Mouse (Mus musculus): ENCODE results near the gene Fscn2. TPM values are rescaled to one million over a fixed set of nuclear protein-coding genes. Genes with fewer than 3 reads are reported as not detected.
A peak's percentile ranks its signal among the peaks of the same experiment; 100 is the strongest.

Gene Fscn2
- polyA plus RNA-seq, 1 experiment from 2014 or later: 1.1 TPM

DNA sequence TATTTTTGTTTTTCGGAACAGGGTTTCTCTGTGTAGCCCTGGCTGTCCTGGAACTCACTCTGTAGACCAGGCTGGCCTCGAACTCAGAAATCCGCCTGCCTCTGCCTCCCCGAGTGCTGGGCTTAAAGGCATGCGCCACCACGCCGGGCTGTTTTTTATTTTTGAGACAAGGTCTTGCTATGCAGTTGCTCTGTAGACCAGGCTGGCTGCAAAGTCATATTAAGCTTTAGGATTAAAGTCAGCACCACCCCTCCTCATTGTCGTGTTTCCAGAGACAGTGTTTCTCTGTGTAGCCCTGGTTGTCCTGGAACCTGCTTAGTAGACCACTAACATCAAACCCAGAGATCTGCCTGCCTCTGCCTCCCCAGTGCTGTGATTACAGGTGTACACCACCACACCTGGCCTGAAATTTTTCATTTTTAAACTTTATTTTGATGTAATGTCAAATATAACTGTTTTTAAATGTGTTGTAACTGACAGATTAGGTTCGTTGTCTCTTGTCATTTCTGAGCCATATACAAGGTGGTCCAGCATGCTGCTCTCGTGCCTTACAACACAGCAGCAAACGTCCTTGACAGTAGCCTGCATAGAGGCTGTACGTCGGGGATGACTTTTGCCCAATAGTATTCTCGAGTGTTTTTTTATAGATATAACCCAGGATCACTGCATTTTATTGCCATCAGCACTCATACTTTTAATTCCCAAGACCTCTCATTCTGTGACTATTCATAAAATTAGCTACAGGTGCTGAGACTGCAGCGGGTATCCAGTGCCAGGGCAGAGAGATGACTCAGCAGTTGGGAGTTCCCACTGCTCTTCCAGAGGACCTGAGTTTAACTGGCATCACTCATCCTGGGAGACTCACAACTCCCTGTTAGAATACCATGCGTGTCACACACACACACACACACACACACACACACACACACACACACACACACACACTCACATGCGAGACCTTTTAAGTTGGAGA is 6.7 kb upstream of the Fscn2 start:
- Histone ChIP-seq H3K4me3 (no peak overlapping the region), H3K27me3 (replicated peaks) (0 out of 2 replicates have a peak, but pooled peaks cover 3% of the 10 kb centered on the region), H3K9ac (no peak overlapping the region), H3K4me1 (peaks cover 57% of the 10 kb centered on the region), H3K9me3 (no peaks in the 10 kb centered on the region), H3K4me2 (replicated peaks) (no peak overlapping the region), H3K27ac (no peak overlapping the region), H3K36me3 (no peaks in the 10 kb centered on the region)
- 90% methylated on average over 17 of the region's 17 CpGs for whole genome bisulfite sequencing
- ATAC-seq (ENCODE audit: low FRiP score, low read depth): no peak

DNA sequence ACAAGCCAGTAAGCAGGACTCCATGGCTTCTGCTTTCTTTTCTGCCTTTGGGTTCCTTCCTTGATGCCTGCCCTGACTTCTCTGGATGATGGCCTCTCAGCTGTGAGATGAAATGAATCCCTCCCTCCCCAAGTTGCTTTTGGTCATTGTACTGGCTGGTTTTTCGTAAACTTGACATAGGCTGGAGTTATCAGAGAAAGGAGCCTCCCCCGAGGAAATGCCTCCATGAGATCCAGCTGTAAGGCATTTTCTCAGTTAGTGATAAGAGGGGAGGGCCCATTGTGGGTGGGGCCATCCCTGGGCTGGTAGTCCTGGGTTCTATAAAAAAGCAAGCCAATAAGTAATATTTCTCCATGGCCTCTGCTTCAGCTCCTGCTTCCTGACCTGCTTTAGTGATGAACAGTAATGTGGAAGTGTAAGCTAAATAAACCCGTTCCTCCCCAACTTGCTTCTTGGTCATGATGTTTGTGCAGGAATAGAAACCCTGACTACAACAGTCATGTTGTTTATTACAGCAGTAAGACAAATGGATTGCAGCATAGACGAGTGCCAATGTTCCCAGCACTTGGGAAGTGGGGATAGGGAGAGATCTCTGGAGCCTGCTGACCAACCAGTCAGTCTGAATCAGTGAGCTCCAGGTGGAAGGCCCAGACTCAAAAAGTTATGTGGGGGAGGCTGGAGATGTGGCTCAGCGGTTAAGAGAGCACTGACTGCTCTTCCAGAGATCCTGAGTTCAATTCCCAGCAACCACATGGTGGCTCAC is 5.9 kb upstream of the Fscn2 start:
- Histone ChIP-seq H3K27me3 (replicated peaks) (0 out of 2 replicates have a peak, but pooled peaks cover 3% of the 10 kb centered on the region), H3K9me3 (no peaks in the 10 kb centered on the region), H3K27ac (no peak overlapping the region), H3K4me3 (no peak overlapping the region), H3K36me3 (no peaks in the 10 kb centered on the region), H3K4me1 (peaks cover 58% of the 10 kb centered on the region), H3K9ac (no peak overlapping the region), H3K4me2 (replicated peaks) (no peak overlapping the region)
- ATAC-seq (ENCODE audit: low FRiP score, low read depth): no peak
- WGBS: 80% methylated on average over 5 of the region's 5 CpGs

DNA sequence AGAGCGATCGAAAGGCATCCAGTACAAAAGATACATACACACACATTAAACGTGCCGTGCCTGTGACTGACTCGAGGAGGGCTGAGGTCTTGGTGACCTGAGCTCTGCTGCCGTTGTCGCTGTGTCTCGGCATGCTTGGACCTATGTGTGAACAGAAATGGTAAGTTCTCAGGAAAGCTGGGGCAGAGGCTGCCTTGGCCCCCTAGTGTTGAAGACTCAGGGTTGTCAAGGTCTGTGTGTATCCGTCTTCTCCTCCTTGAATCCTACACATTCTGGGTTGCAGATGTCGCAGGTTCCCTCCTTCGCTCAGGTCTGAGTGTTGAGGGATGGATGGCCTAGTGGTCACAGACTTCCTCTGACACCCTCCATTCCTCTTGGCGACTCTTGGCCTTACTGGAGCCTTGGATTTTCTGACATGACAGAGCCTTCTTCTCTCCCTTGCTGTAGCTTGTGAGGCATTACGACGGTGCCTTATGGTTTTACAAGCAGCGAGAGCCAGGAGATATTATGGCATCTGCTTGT is 5.0 kb upstream of the Fscn2 start:
- no peak overlapping the region for H3K4me2 ChIP-seq (replicated peaks)
- H3K27ac ChIP-seq: no peak overlapping the region
- no peak overlapping the region for H3K4me3 ChIP-seq
- no peaks in the 10 kb centered on the region for H3K9me3 ChIP-seq
- WGBS: 86% methylated on average over 15 of the region's 15 CpGs
- no peak overlapping the region for H3K9ac ChIP-seq
- H3K36me3 ChIP-seq: no peaks in the 10 kb centered on the region
- peaks cover 49% of the 10 kb centered on the region for H3K4me1 ChIP-seq
- ATAC-seq (ENCODE audit: low FRiP score, low read depth): no peak
- H3K27me3 ChIP-seq (replicated peaks): 0 out of 2 replicates have a peak, but pooled peaks cover 3% of the 10 kb centered on the region

GRCm38 (mm10) chr11:120356900-120357299 is 4.4 kb upstream of the Fscn2 start:
- Histone ChIP-seq H3K9me3 (no peaks in the 10 kb centered on the region), H3K4me3 (no peak overlapping the region), H3K27ac (no peak overlapping the region), H3K36me3 (no peaks in the 10 kb centered on the region), H3K4me1 (peaks cover 44% of the 10 kb centered on the region), H3K4me2 (replicated peaks) (no peak overlapping the region), H3K27me3 (replicated peaks) (0 out of 2 replicates have a peak, but pooled peaks cover 3% of the 10 kb centered on the region), H3K9ac (no peak overlapping the region)
- 98% methylated on average over 4 of the region's 4 CpGs for WGBS
- no peak for ATAC-seq (ENCODE audit: low FRiP score, low read depth)

DNA sequence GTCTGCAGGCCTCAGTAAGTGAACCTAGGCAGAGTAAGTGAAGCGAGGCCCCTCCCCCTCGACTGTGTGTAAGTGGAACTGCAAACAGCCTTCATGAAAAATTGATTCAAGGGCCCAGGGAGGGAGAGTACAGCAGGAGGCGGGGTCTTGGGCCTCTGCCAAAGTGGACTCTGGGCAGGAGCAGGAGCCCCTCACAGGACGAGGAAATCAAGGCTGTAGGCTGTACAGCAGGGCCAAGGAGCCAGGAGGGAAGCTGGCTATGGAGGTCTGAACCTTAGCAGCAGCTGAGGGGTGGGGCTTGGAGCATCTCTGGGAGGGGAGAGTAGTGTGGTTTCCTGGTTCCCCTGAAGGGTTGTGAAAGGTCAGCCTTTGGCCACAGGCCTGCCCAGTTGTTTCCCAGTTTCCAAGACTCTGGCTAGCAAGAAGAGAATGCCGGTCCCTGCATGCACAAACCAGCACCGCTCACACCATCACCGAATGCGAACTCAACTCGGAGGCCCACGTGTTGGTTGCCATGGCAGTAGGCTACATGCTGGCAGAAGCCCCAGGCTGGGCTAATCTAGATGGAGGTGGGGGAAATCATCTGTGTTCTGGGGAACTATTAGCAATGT is 3.4 kb upstream of the Fscn2 start:
- Histone ChIP-seq H3K4me1 (peaks cover 36% of the 10 kb centered on the region), H3K4me2 (replicated peaks) (peak overlapping the region; percentile 38), H3K4me3 (no peak overlapping the region), H3K9me3 (no peaks in the 10 kb centered on the region), H3K27ac (peak overlapping the region; percentile 58; the same call in 1 of the 2 replicates), H3K27me3 (replicated peaks) (0 out of 2 replicates have a peak, but pooled peaks cover 3% of the 10 kb centered on the region), H3K36me3 (no peaks in the 10 kb centered on the region), H3K9ac (peak overlapping the region; percentile 21; the same call in 1 of the 2 replicates)
- 11% methylated on average over 10 of the region's 10 CpGs for WGBS
- peak; percentile 80 for ATAC-seq (ENCODE audit: low FRiP score, low read depth)

DNA sequence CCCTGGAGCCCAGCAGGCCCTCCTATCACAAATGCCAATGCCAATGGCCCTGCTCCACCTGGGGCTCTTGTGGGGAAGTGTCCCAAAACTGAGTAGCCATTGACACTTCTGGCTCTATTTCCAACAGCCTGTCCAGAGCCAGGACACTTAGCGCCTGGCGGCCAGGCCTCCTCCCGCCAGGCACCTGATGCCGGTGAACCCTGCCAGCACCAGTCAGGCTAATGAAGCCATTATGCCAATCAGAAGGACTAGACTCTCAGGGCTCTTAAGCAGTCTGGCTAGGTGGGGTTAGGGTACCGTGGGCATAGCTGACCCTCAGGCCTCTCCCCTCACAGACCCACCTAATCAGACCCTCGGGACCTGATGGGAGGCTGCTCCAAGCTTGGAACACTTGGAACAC is 1.9 kb upstream of the Fscn2 start:
- 81% methylated on average over 6 of the region's 6 CpGs for WGBS
- Histone ChIP-seq H3K9ac (no peak overlapping the region), H3K27me3 (replicated peaks) (no peaks in the 10 kb centered on the region), H3K4me3 (no peak overlapping the region), H3K27ac (no peak overlapping the region), H3K36me3 (no peaks in the 10 kb centered on the region), H3K4me2 (replicated peaks) (no peak overlapping the region), H3K9me3 (no peaks in the 10 kb centered on the region), H3K4me1 (peaks cover 27% of the 10 kb centered on the region)
- no peak for ATAC-seq (ENCODE audit: low FRiP score, low read depth)

DNA sequence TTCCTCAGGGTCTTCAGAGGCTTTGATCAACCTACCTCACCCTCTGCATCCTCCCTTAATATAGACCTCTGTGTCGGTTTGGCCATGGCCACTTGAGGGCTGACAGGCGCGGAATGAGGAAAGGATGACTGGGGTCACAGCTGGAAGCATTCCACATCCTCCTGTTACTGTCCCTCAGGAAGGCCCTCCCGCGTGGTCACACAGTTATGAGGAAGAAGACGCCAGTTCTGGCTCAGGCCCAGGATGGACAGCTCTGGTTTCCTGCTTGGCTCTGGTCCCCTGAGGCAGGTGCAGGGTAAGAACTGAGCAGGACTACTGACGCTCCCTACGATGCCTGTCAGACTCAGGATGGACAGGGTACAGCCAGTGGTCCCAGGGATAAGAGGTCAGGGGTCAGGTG is 1.3 kb upstream of the Fscn2 start:
- Histone ChIP-seq H3K27ac (no peak overlapping the region), H3K9ac (0 out of 2 replicates have a peak overlapping the region, but pooled peaks have one; percentile 6)
- WGBS: 63% methylated on average over 8 of the region's 8 CpGs

DNA sequence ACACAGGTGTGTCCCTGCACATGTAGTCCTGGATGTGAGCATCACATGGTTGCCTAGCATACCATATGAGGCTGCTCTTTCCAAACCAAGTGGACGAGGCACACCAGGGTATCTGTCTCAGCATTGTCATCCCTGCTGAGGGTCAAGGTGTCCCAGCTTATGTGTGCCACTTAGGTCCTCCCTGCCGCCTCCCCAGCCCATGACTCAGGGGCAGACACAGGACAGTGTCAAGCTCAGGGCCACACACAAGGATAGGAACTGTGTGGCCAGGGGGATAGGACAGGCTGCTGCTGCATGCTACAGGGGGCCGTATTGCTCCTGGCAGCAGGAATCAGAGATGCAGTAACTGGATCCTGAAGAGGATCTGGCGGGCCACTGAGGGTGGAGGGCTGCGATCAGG is 579 bp upstream of the Fscn2 start:
- Histone ChIP-seq H3K36me3 (no peaks in the 10 kb centered on the region), H3K9me3 (no peaks in the 10 kb centered on the region), H3K27me3 (replicated peaks) (no peaks in the 10 kb centered on the region), H3K4me2 (replicated peaks) (no peak overlapping the region), H3K9ac (no peak overlapping the region), H3K27ac (no peak overlapping the region), H3K4me1 (peaks cover 27% of the 10 kb centered on the region), H3K4me3 (no peak overlapping the region)
- ATAC-seq (ENCODE audit: low FRiP score, low read depth): no peak
- WGBS: 73% methylated on average over 5 of the region's 5 CpGs

More for the DNA sequence above, 1.3 kb upstream of the Fscn2 start:
- Histone ChIP-seq H3K4me3 (no peak overlapping the region), H3K9me3 (no peaks in the 10 kb centered on the region), H3K27me3 (replicated peaks) (no peaks in the 10 kb centered on the region), H3K4me2 (replicated peaks) (no peak overlapping the region), H3K4me1 (peaks cover 27% of the 10 kb centered on the region), H3K36me3 (no peaks in the 10 kb centered on the region)
- no peak for ATAC-seq (ENCODE audit: low FRiP score, low read depth)

- no peak overlapping the region for H3K4me3 ChIP-seq
- 89% methylated on average over 6 of the region's 6 CpGs for WGBS
- H3K27me3 ChIP-seq (replicated peaks): no peaks in the 10 kb centered on the region
- no peak for ATAC-seq (ENCODE audit: low FRiP score, low read depth)
- no peak overlapping the region for H3K4me2 ChIP-seq (replicated peaks)
- H3K9me3 ChIP-seq: no peaks in the 10 kb centered on the region
- H3K9ac ChIP-seq: no peak overlapping the region
- peaks cover 26% of the 10 kb centered on the region for H3K4me1 ChIP-seq
- H3K36me3 ChIP-seq: no peaks in the 10 kb centered on the region
- no peak overlapping the region for H3K27ac ChIP-seq
Measured at GRCm38 (mm10) chr11:120362891-120363290, 1.6 kb downstream of the Fscn2 start.

GRCm38 (mm10) chr11:120366443-120367027 is 5.2 kb downstream of the Fscn2 start:
- no peak for ATAC-seq (ENCODE audit: low FRiP score, low read depth)
- Histone ChIP-seq H3K36me3 (peaks cover 25% of the 10 kb centered on the region), H3K9ac (no peak overlapping the region; the same call in 1 of the 2 replicates), H3K9me3 (no peaks in the 10 kb centered on the region), H3K27me3 (replicated peaks) (no peaks in the 10 kb centered on the region), H3K4me2 (replicated peaks) (0 out of 2 replicates have a peak overlapping the region, but pooled peaks have one; percentile 12), H3K4me1 (peaks cover 11% of the 10 kb centered on the region), H3K27ac (no peak overlapping the region), H3K4me3 (no peak overlapping the region)
- 39% methylated on average over 7 of the region's 7 CpGs for WGBS

GRCm38 (mm10) chr11:120369656-120370055 is 8.3 kb downstream of the Fscn2 start:
- 37% methylated on average over 8 of the region's 8 CpGs for WGBS
- H3K36me3 ChIP-seq: peaks cover 57% of the 10 kb centered on the region
- H3K9ac ChIP-seq: no peak overlapping the region
- H3K27ac ChIP-seq: no peak overlapping the region
- no peak overlapping the region for H3K4me2 ChIP-seq (replicated peaks)
- peak; percentile 83 for ATAC-seq (ENCODE audit: low FRiP score, low read depth)
- H3K4me1 ChIP-seq: peaks cover 11% of the 10 kb centered on the region
- H3K4me3 ChIP-seq: no peak overlapping the region
- H3K9me3 ChIP-seq: no peaks in the 10 kb centered on the region
- no peaks in the 10 kb centered on the region for H3K27me3 ChIP-seq (replicated peaks)
